Mouse (Mus musculus) E14TG2a.4 (cell line): Measurements from ENCODE around the gene Mfng.

ENCODE experiments used
- H3K27me3 ChIP-seq: 2 replicates; pipeline ENCODE4 v1.6.1; 2014; ENCODE audit warnings: low read length, control low read depth; ENCODE audit not compliant: insufficient read depth
- H3K36me3 ChIP-seq: 2 replicates; pipeline ENCODE4 v1.6.1; 2014; ENCODE audit warnings: low read length, control low read depth; ENCODE audit not compliant: insufficient read depth
- H3K4me1 ChIP-seq: replicated peaks from 2 replicates; pipeline ENCODE4 v1.6.1; 2014; ENCODE audit warnings: low read depth, low read length, control low read depth
- H3K4me3 ChIP-seq: replicated peaks from 2 replicates; pipeline ENCODE4 v1.5.1; 2014; ENCODE audit warnings: mild to moderate bottlenecking, low read length
- H3K9me3 ChIP-seq: 2 replicates; pipeline ENCODE4 v1.6.1; 2014; ENCODE audit warnings: low read length, control low read depth
- CTCF ChIP-seq: conservative IDR thresholded peaks from 2 replicates; pipeline ENCODE4 v1.5.1; 2014; ENCODE audit warnings: low read length
- NANOG ChIP-seq: IDR thresholded peaks from 2 replicates; pipeline ENCODE4 v1.6.1; 2014; ENCODE audit warnings: borderline replicate concordance, low read length, mixed read lengths
- POU5F1 ChIP-seq: IDR thresholded peaks from 2 replicates; pipeline ENCODE4 v1.6.1; 2014; ENCODE audit warnings: low read length, borderline replicate concordance

Gene Mfng

DNA sequence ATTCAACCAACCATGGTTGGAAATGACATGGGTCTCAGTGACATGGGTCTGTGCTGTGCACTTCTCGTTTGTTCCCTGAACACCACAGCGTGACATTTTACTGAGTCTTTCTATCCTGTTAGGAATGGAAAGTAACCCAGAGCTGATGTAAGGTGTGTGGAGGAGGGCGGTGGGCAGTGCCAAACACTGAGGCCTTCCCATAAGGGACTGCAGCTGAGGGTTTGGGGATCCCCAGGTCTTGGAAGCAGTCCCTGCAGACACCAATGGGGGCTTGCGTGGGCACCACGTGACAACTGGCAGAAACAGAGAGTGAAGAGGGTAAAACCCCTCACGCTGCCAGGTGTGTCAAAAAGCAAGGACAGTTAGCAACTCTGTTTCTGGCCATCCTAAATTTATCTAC, 15.1 kb downstream of the Mfng start:
- H3K27me3 ChIP-seq: no peaks in the 10 kb centered on the region; the same call in 1 of the 2 replicates
- H3K4me1 ChIP-seq: peaks cover 17% of the 10 kb centered on the region
- peaks cover 16% of the 10 kb centered on the region; the same call in 1 of the 2 replicates for H3K36me3 ChIP-seq
- TF ChIP-seq CTCF: no peak
- no peak for TF ChIP-seq NANOG
- no peak for TF ChIP-seq POU5F1
- H3K4me3 ChIP-seq: no peak overlapping the region
- H3K9me3 ChIP-seq: peaks cover under 1% of the 10 kb centered on the region; the same call in 1 of the 2 replicates

DNA sequence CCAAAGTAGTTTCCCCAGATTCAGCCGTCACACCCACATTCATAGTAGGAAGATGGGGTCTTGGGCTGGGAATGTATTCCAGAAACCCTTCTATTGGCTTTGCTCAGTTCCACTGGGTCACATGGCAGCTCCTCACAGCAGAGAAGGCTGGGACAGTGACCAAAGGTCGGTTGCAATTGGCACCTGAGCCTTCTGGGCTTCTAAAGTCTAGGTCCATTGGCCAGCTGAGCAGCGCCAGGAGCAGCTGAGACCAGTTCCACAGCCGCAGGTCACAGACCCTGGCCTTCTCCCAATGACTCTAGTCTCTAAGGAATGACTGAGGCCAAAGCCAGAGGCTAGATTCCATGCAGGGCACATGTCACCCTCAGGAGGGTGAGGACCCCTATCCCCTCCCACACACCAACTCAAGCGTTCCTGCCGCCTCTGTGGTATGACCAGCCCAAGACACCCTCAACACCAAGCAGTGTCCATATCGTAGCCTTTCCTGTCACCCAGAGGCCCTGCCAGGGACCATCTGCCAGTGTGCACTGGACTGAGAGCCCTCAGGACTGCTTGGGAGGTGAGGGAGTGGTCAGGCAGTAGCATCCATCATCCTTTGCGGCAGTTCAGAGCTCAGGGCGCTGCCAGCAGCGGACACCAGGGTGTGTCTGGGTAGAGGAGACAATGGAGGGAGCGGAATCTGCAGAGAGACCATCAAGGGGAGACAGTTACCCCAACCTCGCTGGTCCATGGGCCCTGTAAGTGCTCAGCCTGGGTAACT, 17.1 kb downstream of the Mfng start:
- no peak for TF ChIP-seq POU5F1
- TF ChIP-seq CTCF: no peak
- no peak for TF ChIP-seq NANOG
- Histone ChIP-seq H3K9me3 (peaks cover 3% of the 10 kb centered on the region), H3K27me3 (peaks cover 3% of the 10 kb centered on the region; the same call in 1 of the 2 replicates), H3K36me3 (peaks cover 9% of the 10 kb centered on the region; the same call in 1 of the 2 replicates), H3K4me1 (peaks cover 17% of the 10 kb centered on the region), H3K4me3 (peak overlapping the region; percentile 41; the same call in 1 of the 2 replicates)

DNA sequence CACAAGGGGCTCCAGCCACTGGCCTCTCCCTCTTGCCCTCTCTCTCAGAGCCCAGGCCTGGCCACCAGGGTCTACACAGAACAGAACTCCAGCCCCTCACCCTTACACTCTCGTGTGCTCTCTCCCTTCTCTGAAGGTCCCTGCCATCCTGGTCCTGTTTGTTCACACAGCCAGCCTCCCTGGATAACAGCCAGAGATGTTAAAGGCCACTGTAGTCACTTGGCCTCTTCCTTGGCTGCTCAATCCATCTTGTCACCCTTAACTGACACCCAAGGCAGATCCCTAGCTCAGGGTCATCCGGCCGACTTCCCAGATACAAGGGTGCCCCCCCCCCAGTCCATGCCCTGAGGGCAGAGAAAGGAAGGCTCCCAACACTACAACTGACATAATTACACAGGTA, 18.0 kb downstream of the Mfng start:
- Histone ChIP-seq H3K4me3 (no peak overlapping the region), H3K27me3 (peaks cover 3% of the 10 kb centered on the region; the same call in 1 of the 2 replicates), H3K9me3 (peaks cover 3% of the 10 kb centered on the region), H3K4me1 (peaks cover 19% of the 10 kb centered on the region), H3K36me3 (peaks cover 9% of the 10 kb centered on the region; the same call in 1 of the 2 replicates)
- TF ChIP-seq NANOG (no peak), CTCF (no peak), POU5F1 (no peak)

DNA sequence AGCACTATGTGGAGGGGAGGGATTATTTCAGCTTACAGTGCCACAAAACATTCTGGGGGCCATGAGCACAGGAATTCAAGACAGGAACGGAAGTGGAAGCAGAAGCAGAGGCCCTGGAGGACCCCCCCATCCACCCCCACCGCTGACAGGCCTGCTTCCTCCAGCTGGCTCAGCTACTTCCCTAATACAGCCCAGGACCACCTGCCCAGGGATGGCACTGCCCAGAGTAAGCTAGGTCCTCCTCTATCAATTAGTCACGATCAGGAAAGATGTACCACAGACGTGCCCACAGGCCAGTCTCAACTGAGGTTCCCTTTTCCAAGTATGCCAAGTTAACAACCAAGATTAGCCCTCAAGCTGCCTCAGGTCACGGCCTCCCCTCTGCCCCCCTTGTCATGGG, 19.1 kb downstream of the Mfng start:
- TF ChIP-seq CTCF (no peak), POU5F1 (no peak), NANOG (no peak)

DNA sequence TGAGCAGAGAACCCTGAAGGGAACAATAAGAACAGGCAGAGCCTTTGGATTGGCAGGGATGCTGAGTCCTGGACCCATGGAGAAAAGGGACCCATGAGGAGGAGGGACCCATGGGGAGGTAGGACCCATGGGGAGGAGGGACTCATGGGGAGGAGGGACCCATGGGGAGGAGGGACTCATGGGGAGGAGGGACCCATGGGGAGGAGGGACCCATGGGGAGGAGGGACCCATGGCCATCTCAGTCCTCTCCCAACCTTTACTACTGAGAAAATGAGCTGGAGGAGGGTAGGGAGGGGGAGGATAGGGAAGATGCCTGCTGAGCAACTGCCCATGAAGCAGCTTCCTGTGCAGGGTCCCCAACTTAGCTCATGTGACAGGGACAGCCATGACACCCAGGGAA, 20.3 kb downstream of the Mfng start:
- Histone ChIP-seq H3K9me3 (peaks cover 3% of the 10 kb centered on the region), H3K27me3 (peaks cover 3% of the 10 kb centered on the region; the same call in 1 of the 2 replicates)

More for the DNA sequence above, 19.1 kb downstream of the Mfng start:
- peaks cover 9% of the 10 kb centered on the region; the same call in 1 of the 2 replicates for H3K36me3 ChIP-seq
- peaks cover 27% of the 10 kb centered on the region for H3K4me1 ChIP-seq
- peaks cover 3% of the 10 kb centered on the region; the same call in 1 of the 2 replicates for H3K27me3 ChIP-seq
- peaks cover 3% of the 10 kb centered on the region for H3K9me3 ChIP-seq
- no peak overlapping the region for H3K4me3 ChIP-seq

DNA sequence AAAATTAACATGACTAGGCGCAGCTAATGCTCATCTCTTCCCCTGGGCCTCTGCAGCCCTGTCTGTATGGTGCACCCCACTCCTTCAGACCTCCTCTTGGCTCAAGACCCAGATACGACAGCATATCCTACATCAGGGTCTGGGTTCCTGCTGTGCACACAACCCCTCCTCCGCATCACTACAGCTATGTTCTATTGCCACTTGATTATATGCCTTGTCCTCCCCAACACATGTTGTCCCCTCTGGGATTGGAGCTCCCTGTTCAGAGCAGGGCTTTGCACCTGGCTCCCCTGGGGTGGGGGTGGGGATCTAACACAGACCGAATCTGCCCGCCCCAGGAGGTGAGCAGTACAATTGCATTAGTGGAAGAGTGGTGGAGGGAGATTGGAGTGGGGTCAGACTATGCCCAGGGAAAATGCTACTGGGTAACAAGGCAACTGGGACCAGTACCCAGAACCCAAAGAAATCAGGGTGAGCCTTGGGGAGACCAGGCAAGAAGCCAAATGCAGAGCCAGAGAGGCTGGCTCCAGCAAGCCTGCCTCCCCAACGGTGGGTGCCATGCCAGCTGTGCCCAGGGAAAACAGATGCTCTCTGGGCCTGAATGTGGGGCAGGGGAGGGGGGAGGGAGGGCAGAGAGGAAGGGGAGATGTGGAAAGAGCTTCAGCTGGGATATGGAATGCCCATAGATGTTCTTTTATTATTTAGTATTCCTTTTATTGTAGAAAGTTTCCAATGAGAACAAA, 22.5 kb downstream of the Mfng start:
- Histone ChIP-seq H3K4me3 (no peak overlapping the region), H3K36me3 (no peaks in the 10 kb centered on the region), H3K27me3 (peaks cover 3% of the 10 kb centered on the region; the same call in 1 of the 2 replicates), H3K4me1 (peaks cover 16% of the 10 kb centered on the region), H3K9me3 (peaks cover 3% of the 10 kb centered on the region)
- TF ChIP-seq NANOG: no peak
- TF ChIP-seq CTCF: no peak
- no peak for TF ChIP-seq POU5F1

More for the DNA sequence above, 20.3 kb downstream of the Mfng start:
- Histone ChIP-seq H3K4me3 (no peak overlapping the region), H3K4me1 (peaks cover 33% of the 10 kb centered on the region), H3K36me3 (peaks cover 3% of the 10 kb centered on the region; the same call in 1 of the 2 replicates)
- no peak for TF ChIP-seq CTCF
- no peak for TF ChIP-seq NANOG
- TF ChIP-seq POU5F1: no peak

DNA sequence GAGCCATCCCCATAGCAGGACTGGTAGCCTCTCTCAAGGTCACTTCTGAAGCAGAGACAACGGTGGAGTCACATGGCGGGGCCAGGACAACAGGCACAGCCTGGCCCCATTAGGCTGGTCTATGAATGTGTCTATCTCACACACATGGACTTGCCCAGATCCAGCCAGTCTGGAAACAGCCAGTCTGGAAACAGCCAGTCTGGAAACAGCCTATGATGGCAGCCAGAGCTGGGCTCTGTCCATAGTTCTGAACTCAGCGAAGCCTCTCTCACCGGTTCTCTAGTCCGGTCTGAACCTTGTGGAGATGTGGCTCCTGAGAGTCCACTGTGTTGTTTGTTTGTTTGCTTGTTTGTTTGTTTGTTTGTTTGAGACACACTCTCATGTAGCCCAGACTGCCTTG, 23.4 kb downstream of the Mfng start:
- peaks cover 3% of the 10 kb centered on the region for H3K9me3 ChIP-seq
- no peaks in the 10 kb centered on the region for H3K36me3 ChIP-seq
- TF ChIP-seq NANOG (no peak), POU5F1 (no peak), CTCF (no peak)
- peaks cover 16% of the 10 kb centered on the region for H3K4me1 ChIP-seq
- peaks cover 3% of the 10 kb centered on the region; the same call in 1 of the 2 replicates for H3K27me3 ChIP-seq
- H3K4me3 ChIP-seq: no peak overlapping the region

DNA sequence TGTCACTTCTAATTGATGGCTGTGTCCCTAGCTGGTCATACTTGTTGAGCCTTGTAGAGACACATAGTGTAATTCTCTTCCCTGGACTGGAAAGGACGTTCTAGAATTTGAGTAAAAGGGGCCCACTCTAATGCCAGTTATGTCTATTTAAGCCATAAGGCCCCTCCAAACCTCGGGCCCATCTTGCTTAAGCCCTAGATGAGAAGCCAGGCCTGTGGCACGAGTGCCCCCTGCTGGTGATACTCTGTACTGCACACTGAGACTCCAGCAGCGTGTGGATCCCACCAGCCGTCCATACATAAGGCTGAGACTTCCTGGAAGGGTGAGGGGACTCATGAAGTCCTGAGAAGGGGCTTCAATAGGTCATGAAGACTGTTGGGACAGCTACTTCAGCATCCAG, 29.1 kb downstream of the Mfng start:
- H3K36me3 ChIP-seq: no peaks in the 10 kb centered on the region
- TF ChIP-seq NANOG (no peak), CTCF (peak; percentile 62)
- H3K4me1 ChIP-seq: peaks cover 6% of the 10 kb centered on the region
- 0 out of 2 replicates have a peak, but pooled peaks cover 3% of the 10 kb centered on the region for H3K9me3 ChIP-seq
- H3K27me3 ChIP-seq: peaks cover 14% of the 10 kb centered on the region
- no peak overlapping the region for H3K4me3 ChIP-seq
